Mouse (Mus musculus) cerebellum, postnatal 10 days (tissue): ENCODE data around the gene Nfe2l1.
"Not testable (repeated sequence)": the region's sequence is repeated elsewhere in the genome, so short reads cannot be mapped to it uniquely, and the experiment has no call there.

Experiments
- DNase-seq, 2 experiments: peaks; one replicate each; pipeline ENCODE4 v3.0.0; 2021; ENCODE audit warnings: mixed read lengths in 2 of 2

Nfe2l1 gene

GRCm38 (mm10) chr11:96829813-96830538 is at the start of gene Nfe2l1:
Gene Nfe2l1 (minus strand): TSS chr11:96829968.
- DNase-seq, result peak; percentile 98 to 99

- DNase-seq, result no peak
Observed at GRCm38 (mm10) chr11:96879359-96879758, 49.6 kb upstream of the Nfe2l1 start.

GRCm38 (mm10) chr11:96878715-96879114 is 48.9 kb upstream of the Nfe2l1 start:
- no peak for DNase-seq

GRCm38 (mm10) chr11:96877071-96877470 is 47.3 kb upstream of the Nfe2l1 start:
- no peak for DNase-seq

GRCm38 (mm10) chr11:96876300-96877040 is 46.7 kb upstream of the Nfe2l1 start:
- DNase-seq, result peak; percentile 48 to 59

- peak; percentile 90 to 95 for DNase-seq
Observed at GRCm38 (mm10) chr11:96875745-96876144, 46.0 kb upstream of the Nfe2l1 start.

- no peak for DNase-seq
Observed at GRCm38 (mm10) chr11:96875270-96875669, 45.5 kb upstream of the Nfe2l1 start.

GRCm38 (mm10) chr11:96873601-96874140 is 43.9 kb upstream of the Nfe2l1 start:
- peak; percentile 37 to 52 for DNase-seq

- DNase-seq, result peak; percentile 45 to 46
Observed at GRCm38 (mm10) chr11:96872441-96873379, 42.9 kb upstream of the Nfe2l1 start.

- peak; percentile 85 to 91 for DNase-seq
Observed at GRCm38 (mm10) chr11:96867149-96867548, 37.4 kb upstream of the Nfe2l1 start.

- peak; percentile 88 to 91 for DNase-seq
Observed at GRCm38 (mm10) chr11:96863206-96863995, 33.6 kb upstream of the Nfe2l1 start.

- peak; percentile 46 to 50 for DNase-seq
Observed at GRCm38 (mm10) chr11:96862534-96862933, 32.8 kb upstream of the Nfe2l1 start.

- peak; percentile 99 for DNase-seq
Observed at GRCm38 (mm10) chr11:96861878-96862289, 32.1 kb upstream of the Nfe2l1 start.

GRCm38 (mm10) chr11:96861446-96861845 is 31.7 kb upstream of the Nfe2l1 start:
- DNase-seq, result peak; percentile 67 to 70

GRCm38 (mm10) chr11:96860564-96860963 is 30.8 kb upstream of the Nfe2l1 start:
- DNase-seq, result peak; percentile 99

GRCm38 (mm10) chr11:96859635-96860034 is 29.9 kb upstream of the Nfe2l1 start:
- no peak for DNase-seq

GRCm38 (mm10) chr11:96857446-96857845 is 27.7 kb upstream of the Nfe2l1 start:
- no peak for DNase-seq

GRCm38 (mm10) chr11:96849681-96850467 is 20.1 kb upstream of the Nfe2l1 start, which contains the start of gene Copz2:
Gene Copz2 (plus strand): TSS chr11:96849870.
- peak in 1 of 2 experiments; percentile 39 for DNase-seq

- not testable (repeated sequence) for DNase-seq
Observed at GRCm38 (mm10) chr11:96849145-96849544, 19.4 kb upstream of the Nfe2l1 start.

- DNase-seq, result no peak
Observed at GRCm38 (mm10) chr11:96848694-96849093, 18.9 kb upstream of the Nfe2l1 start.

GRCm38 (mm10) chr11:96847240-96847639 is 17.5 kb upstream of the Nfe2l1 start:
- no peak for DNase-seq
